Mouse (Mus musculus) small intestine, adult 2 months (tissue): Measurements from ENCODE around the gene AY358078.

Experiments
- CTCF ChIP-seq: fragments of 200-500 bp; IDR thresholded peaks from 2 replicates; pipeline ENCODE4 v1.5.1; 2012; ENCODE audit warnings: low read depth, mild to moderate bottlenecking, control low read depth, inconsistent platforms, low read length, moderate library complexity, mixed read lengths; ENCODE audit not compliant: insufficient replicate concordance, insufficient read length; ENCODE audit errors: extremely low read depth
- POLR2A ChIP-seq: fragments of 200-500 bp; IDR thresholded peaks from 2 replicates; pipeline ENCODE4 v1.6.1; 2012; ENCODE audit warnings: low read depth, mild to moderate bottlenecking, control low read depth, inconsistent platforms, low read length, moderate library complexity

DNA sequence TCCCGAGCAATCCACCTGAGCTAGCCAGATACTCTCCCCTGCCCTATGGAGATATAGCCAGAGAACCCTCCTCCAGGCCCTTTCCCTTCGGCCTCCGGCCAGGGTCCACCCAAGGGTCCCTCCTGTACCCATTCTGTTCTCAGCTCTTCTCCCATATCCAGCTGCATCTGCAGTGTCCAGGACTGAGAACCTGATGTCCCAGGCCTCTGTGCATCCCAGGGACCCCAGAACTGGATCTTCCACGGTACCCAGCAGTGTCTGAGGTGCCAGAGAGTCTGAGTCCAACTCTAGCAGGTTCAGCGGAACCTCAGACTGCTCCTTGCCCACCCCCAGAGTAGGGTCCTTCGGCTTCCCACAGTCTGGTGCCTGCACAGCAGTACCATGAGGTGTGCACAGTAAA is 29.3 kb downstream of the AY358078 start:
- TF ChIP-seq CTCF: no peak
- no peak for TF ChIP-seq POLR2A
